Mouse (Mus musculus): Measurements from ENCODE around the gene Zfyve1.

Zfyve1 gene

DNA sequence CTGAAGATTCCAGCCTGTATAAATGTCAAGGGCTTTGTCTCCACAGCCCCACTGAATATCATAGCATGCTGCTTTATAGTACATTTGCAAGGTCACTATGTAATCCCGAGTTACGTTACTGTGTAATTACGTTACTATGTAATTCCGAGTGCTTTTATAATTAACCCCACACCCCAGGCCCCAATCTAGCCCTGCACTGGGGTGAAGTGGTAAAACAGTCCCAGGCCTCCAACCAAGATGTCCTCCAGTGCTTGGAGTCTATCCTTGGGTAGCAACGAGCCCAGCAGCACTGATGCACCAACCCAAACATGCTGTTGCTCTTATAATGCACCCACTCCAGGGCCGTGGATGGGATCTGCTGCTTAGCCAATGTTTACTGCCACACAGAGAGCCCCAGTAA lies 74.0 kb downstream of the Zfyve1 start:
- no peak for DNase-seq (ENCODE audit: low spot score)

DNA sequence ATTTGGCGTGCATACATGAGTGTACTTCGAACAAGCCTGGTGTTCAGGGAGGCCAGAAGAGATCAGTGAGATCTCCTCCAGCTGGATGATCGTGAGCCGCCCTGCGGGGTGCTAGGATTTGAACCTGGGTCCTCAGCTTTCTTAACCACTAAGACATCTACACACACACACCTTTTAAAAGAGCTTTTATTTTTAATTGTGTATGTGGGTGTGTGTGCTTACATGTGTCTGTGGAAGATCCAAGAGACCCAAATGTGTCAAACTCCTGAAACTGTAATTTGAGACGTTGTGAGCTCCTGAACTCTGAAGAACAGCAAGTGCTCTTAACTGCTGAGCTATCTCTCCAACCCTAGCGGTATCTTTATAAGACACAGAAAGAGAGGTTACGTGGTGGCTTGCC lies 75.9 kb downstream of the Zfyve1 start:
- no peak for DNase-seq (ENCODE audit: low spot score)

DNA sequence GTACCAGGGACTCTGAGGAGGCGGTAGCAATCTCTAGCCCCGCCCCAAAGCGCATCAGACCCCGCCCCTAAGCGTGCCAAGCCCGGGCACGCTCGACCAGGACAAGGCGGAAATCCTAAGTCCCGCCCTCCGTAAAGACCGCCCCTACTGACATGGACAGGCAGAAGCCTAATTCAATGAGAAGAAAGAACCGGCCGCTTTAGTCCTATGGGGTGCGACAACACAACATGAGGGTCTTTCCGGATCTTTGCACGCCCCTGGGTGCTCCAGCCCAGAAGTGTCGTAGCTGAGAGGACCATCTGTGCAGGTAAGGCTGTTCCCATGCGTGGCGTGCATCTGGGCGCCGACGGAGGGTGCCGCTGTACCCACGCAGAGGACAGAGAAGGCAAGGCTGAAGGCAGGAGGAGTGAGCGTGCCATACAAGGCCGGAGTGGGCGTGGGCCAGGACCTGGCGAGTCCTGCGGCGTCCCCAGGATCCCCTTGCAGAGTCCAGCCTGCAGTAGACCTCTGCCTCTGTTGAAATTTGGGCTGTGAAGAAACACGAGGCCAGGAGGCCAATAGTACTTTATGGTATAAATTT lies 76.6 kb downstream of the Zfyve1 start, which contains the start of gene Dcaf4:
TSS of gene Dcaf4 (plus strand) at position 156 of the 580 bp plus-strand sequence.
- peak; percentile 96 for DNase-seq (ENCODE audit: low spot score)

DNA sequence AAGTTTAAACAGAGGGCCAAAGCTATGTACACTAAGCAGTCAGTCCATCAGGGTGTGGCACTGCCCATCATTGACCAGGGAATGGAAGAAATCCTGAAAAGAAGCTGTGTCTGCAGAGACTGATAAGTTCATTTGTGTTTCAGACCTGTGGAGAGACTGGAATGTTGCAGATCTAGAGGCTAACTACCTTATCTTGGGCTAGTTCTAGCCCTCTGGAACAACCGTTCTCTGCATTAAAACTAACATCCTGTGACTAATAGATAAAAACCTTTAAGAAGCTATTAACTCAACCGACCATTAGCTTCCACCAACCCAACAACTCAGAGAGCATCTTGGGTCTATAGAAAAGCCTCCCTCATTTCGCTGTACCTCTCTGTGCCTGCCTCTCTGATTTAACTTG lies 79.4 kb downstream of the Zfyve1 start:
- no peak for DNase-seq (ENCODE audit: low spot score)

DNA sequence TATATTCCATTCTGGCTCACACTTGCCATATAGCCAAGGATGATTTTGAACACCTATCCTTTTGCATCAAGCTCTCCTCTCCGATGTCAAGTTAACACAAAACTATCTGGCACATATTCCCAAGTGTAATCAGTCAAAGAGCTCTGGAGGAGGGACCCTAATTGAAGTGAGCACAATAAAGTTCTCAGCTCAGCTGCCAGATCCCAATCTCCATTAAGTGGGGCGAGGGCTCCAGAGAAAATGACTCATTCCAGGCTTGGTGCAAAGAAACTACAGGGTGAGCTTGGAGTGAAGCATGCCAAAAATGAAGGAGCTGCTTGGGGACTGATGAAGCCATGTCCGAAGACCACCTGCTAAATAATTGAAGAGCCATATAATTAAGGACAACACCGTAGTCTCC lies 82.8 kb downstream of the Zfyve1 start:
- DNase-seq (ENCODE audit: low spot score) = no peak

DNA sequence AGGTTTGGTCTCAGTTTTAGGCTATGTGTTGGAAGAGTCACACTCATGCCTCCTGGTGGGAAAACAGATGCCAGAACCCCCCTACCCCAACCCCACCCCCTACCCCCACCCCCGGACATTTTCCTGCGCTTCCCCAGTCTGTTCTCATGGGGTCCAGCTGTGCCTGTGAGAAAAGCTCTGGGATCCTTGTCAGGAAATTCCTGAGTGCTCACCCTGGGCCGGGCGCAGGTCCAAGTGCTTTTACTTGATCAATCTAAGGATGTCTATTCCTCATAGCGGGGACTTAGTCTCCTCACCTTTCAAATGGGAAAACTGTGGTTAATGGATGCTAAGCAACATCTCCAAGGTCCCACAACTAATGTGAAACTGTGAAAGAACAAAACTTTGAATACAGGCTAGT lies 83.8 kb downstream of the Zfyve1 start:
- no peak for DNase-seq (ENCODE audit: low spot score)

DNA sequence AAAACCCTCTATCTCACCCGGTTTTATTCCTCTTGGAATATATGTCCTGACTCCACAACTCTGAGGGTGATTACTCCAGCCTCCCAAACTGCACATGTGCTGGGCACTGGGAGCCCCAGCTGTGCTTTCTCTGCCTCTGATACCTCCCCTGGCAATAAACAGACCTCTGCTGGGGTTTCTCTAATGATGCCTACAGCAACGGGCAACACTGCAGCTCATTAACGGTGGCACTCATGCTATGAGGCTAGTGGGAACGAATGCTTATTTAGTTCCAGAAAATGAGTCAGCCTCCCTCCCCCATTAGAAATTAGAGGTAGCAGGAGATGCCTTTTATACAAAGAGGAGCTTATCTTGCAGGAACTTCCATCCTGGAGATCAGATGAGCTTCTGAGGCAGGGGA lies 84.2 kb downstream of the Zfyve1 start:
- DNase-seq (ENCODE audit: low spot score) = no peak

DNA sequence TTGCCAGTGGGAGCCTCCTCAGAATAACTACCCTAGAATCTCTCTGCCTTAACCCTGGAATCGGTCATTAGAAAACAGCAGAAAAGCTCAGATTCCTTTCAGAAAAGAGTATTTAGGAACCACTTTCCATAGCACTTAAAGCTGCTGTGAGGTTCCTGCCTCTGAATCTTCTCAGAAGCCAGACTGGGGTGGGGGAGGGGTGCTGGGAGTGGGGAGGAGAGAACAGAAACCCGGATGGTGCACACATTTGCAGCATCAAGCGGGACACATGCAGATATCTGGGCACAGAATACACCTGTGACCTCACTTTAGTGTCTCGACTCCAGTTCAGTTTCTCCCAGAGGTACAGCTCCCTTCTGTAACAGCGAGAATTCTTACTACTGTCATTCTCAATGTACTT lies 86.4 kb downstream of the Zfyve1 start:
- DNase-seq (ENCODE audit: low spot score) = no peak

DNA sequence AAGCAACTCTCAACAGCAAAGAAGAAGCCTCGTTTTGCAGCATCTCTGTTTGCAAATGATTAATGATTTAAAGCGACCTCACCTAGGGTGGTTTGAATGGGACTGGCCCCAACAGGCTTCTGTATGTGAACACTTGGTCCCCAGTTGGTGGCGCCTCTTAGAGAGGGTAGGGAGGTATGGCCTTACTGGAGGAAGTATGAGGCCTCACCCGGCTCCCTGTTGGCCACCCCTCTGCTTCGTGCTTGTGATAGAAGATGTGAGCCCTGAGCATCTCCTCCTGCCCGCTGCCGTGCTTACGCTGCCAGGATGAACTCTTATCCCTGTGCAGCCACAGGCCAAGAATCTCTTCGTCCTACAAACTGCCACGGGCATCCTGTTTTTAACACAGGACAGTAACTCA lies 90.5 kb downstream of the Zfyve1 start:
- DNase-seq (ENCODE audit: low spot score) = no peak

DNA sequence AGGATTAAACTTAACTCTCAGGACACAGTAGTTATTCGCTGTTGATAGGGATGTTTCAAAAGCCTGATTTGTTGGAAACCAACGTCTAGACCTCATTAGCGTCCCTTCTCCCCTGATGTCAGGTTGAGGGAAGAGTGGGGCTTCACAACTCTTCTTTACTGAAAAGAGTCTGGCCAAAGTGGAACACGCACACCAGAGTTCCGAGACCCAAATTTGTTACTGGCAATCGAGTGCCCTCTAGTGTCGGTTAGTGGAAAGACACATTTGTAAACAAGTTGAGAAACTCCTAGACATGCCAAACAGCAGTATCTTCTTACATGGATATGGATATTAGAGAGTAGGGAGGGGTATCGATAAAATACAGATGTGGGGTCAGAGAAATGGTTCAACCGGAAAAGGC lies 94.8 kb downstream of the Zfyve1 start:
- DNase-seq (ENCODE audit: low spot score) = peak; percentile 86

DNA sequence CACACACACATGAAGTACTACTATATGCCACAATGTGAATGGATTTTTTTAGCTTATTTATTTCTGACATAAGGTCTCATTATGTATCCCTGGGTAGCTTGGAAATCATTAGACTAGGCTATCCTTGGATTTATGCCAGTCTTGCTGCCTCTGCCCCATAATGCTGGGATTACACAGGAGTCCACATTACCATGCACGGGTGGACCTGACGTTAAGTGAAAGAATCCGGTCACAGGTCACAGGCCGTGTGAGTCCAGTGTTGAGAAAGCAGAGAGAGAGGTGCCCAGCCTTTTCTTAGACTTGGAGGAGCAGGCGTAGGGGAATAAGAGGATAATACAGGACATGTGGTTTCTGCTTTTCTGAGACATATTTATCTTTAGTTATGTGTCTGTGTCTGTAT lies 97.8 kb downstream of the Zfyve1 start:
- no peak for DNase-seq (ENCODE audit: low spot score)

DNA sequence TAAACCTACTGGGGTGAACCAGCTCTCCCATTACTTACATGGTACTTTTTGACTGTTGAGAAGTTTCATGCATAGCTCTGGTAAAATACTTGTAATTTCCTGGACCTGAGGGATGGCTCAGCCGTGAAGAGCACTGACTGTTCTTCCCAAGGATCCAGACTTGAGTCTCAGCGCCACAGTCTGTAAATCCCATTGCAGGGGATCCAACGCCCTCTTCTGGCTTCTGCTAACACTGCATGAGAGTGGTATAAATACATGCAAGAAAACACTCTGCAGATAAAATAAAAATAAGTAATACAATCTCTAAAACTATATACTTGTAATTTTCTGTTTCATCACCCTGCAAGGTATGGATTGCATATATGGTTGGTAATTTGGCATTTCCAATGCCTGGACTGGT lies 99.1 kb downstream of the Zfyve1 start:
- no peak for DNase-seq (ENCODE audit: low spot score)

DNA sequence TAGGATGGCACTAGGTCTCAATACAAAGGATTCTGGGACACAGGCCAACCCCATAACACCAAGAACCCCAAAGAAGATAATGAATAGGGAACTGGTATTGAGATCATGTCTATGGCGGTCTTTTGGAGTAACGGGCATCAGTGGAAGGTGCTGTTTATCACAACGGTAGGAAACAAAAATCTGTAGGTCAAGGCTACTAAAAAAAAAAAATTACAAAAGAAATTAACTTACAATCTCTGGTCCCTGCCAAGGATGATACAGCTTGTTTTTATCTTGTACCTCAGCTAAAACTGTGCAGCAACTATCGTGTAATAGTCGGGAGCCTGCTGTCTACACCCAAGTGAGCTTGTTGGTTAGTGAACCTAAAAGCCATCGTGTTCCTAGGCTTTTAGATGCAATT lies 100.3 kb downstream of the Zfyve1 start:
- no peak for DNase-seq (ENCODE audit: low spot score)

Data from adipocyte (in vitro differentiated cells).